Mouse (Mus musculus) NIH3T3 (cell line): ENCODE measurements at regions not wholly inside any gene's neighbourhood (a gene's known extent, or its start where the extent isn't known, plus 50 kb on each side); places are given as distances from the start of the nearest gene placed in this dataset.

Experiments
- DNase-seq: peaks from one replicate; pipeline ENCODE4 v3.0.0-alpha.2; 2012; ENCODE audit warnings: low read depth

DNA sequence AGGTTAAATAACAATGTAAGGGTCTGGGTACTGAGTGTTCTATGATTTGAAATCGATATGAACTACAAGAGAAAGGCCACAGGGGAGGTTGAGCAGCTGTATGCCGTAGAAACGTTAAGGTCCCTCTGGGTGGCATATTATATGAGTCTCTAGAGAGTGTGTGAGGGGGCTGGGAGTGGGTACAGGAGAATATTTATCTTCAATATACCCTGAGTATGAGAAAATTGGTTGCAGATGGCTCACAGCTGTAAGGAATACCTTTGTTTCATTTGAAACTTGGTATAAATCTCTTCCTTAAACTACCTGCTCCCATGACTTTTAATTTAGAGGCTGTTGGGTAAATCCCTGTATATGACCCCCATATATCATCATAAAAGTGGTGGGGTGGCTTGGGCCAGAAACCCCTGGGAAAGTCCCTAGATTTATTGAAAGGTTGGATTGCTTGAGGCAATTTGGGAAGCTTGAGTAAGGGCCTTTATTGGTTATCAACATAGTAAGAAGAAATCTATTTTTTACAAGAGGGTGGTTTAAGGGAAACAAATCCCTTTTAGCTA lies 128.7 kb upstream of the Prkg2 start:
- DNase-seq, result no peak

DNA sequence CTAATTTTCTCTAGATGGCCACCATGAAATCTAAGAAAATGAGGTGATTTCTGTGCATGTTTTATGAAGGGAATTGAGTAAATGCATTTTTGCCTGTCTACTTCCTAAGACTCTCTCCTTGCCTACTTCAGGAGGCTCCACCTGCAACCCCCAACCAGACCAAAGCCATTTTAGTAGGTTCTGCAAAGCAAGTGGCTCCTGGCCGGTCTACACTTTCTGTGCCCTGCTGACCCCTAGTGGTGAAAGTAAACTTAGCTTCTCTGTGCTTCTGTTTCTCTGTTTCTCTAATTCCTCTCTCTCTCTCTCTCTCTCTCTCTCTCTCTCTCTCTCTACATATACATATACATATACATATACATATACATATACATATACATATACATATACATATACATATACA lies 120.8 kb upstream of the Prkg2 start:
- DNase-seq, result peak; percentile 86

DNA sequence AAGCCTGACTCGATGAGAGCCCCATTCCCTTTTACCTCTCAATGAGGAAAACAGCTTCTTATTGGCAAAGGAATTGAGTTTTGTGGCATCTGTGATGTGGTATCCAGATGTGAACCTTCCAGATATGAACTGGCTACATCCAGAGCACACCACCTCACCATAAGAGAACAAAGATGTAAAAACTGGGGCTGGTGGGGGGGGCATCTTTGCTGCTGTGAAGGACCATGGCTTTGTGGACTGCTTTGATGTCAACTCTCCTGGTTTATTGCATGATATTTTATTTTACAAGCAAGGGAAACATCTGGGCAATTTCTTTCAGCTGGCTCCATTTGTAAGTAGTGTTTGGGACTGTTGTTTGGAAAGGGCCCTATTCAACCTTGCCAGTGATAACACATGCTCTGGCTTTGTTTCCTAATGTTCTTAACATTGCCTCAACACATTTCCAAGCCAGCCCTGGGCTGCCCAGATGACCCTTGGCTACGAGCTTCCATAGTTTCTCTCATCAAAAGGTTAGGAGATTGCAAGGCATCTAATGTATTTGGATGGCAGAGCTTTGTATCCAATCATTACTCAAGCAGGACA lies 116.2 kb upstream of the Prkg2 start:
- peak; percentile 18 for DNase-seq

DNA sequence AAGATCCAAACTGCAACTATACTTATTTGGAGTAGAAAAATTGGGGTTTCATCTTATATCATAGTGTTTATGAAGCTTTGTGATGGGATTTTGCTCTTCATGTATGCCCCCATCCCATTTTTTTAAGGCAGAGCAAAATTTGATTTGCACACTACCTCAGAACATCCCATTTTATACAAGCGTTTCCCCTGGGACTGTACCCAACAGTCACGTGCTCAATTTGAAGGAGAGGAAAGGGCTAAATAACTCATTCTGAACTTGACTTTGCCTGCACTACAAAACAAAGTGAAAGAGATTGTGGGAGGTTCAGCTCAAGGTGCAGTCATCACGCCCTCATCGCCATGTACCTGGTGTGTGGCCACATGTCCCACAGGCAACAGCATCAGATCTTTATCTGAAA lies 115.1 kb upstream of the Prkg2 start:
- DNase-seq, result no peak

DNA sequence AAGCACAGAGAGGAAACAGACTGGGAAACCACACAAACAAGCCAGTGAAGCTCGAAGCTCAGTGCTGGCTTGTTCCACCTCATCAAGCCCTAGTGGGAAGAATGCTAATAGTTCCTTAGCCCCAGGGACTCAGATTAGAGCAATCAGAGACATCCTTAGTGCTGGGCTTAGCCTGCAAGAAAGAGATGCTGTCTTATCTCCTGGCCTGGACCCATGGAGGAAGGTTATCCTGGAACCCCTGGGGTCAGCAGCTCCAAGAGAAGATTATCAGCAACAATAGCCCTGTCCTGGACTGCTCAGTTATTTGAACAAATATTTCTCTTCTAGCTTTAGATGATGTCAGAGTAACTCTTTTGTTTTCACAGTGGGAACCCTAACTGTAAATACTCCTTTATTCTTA lies 112.8 kb upstream of the Prkg2 start:
- no peak for DNase-seq

DNA sequence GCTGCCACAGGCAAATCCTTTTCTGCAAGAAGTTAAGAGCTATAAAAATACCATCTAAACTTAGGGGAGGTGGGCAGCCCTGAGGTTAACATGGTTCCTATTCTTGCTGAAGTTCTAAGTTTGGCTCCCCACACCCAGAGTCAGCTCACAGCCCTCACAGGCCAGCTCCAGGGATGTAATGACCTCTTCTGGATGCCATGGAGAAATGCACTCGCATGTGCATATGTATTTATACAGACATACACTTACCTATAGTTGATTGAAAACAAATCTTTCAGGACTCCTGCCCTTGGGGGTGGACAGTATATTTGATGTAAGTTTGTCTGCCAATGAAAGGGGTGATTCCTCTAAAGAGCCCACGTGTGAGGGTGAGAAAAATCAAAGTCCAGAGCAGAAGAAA lies 95.5 kb upstream of the Prkg2 start:
- DNase-seq, result no peak

DNA sequence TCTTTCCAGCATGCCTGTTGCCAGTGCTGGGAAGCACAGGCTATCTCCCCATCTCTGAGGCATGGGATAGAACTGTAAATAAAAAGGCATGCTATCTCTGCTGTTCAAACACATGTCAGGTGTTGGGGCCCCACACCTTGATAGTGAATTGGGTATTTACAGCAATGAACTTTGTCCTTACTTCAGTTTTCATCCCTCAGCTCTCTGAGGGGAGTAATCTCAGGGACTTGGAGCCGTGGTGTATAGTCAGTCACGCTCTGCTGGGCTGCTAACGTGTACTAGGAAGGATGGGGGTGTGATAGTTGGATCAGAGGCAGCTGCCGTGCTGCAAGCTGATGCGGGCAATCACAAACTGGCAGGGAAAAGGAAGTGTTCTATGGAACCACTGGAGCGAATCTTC lies 91.5 kb upstream of the Prkg2 start:
- no peak for DNase-seq

DNA sequence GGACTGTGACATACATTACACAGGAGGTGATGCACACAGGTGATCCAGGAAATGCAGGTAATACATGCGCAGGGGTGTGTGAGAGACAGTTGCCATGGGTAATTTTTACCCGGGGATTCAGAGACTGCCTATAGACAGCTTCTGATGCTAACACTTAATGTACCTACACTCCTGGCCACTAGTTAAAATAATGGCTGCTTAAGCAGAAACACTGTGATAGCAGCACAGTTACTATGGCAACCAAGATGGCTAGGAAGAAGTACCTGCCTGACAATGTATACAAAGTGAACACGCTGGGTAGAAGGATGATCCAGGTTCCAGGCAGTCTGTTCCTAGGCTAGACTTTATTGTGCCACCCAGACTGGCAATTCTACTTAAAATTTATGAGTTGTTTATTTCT lies 88.3 kb upstream of the Prkg2 start:
- DNase-seq, result no peak

DNA sequence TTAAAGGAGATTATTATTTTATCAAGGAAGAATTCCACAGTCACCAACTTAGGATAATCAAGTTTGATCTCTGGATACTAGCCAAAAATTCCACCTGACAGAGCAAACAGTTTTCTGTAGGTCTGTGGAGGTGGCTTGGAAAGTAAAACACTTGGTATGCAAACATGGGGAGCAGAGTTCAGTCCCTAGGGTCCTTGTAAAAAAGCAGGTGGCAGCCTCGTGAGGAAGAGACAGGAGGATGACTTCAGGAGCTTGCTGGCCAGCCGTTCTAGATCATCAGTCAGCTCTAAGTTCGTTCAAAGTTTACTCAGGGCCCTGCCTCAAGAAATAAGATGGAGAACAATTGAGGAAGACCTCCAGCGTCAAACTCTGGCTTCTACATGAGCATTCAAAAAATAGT lies 74.6 kb upstream of the Prkg2 start:
- DNase-seq, result no peak

DNA sequence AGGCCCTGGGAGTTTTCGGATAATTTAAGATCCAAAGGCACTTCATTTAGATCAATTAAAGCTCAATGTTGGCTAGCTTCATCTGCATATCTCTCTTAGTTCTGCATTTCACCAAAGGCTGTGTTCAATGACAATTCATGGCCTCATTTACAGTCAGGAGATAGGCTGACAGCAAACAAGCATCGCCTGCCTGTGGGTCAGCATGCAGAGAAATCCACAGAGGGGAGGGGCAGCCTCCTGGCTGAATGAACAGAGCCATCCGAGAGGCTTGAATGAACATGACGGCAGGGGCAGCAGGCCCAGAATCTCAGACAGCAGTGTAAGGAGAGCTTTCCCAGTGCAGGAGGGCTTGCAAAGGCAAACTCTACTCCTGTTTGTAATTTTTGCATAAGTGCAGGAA lies 74.1 kb upstream of the Prkg2 start:
- no peak for DNase-seq

DNA sequence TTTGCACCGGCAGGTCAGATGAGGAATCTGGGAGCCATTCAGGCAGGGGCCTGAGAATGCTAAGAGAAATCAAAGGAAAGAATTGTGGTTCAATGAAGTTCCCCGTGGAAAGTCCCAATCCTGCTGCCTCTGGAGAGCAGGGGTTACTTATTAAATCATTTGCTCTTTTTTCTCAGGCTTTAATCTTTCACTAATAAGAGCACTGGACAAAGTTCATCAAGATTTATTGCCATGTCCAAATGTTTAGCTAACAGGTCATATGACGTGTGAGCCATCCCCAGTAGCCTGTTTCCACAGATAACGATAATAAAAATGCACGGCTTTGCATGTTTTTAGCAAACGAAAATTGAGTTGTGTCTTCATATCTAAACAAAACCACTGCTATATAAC lies 62.6 kb upstream of the Prkg2 start:
- no peak for DNase-seq

DNA sequence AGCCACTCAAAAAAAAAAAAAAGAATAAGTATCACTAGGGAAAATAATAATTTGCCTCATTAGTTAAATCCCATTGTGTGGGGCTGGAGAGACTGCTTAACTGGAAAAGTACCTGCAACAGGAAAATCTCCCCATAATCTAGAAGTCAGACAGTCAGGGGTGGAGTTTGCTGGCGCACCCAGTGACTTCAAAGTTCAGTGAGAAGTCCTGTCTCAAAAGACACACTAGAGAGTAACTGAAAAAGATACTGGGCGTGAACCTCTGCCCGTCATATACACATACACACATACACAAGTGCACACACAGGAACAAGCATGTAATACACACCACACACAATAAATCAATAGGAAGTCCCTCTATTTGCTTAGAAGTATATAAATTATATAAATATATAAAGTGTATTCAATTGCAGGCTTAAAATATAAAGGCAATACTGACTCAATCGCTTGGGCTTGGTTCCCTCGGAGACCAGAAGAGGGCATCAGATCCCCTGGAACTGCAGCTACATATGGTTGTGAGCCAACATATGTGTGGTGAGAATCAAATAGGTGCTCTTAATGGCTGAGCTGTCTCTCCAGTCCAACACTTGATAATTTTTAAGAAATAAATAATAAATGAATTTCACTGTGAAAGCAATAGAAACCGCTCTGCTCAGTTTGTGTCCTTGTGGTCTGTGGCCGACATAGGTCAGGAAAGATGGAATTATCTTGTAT lies 62.0 kb upstream of the Prkg2 start:
- DNase-seq, result no peak
